Mouse (Mus musculus) ovary, postnatal 14 days (tissue): ENCODE measurements at regions not wholly inside any gene's neighbourhood (a gene's known extent, or its start where the extent isn't known, plus 50 kb on each side); places are given as distances from the start of the nearest gene placed in this dataset.
"Not testable (repeated sequence)": the region's sequence is repeated elsewhere in the genome, so short reads cannot be mapped to it uniquely, and the experiment has no call there.

ENCODE experiments used
- DNase-seq: peaks from one replicate; pipeline ENCODE4 v3.0.0; 2022; ENCODE audit warnings: low spot score

- peak; percentile 0 for DNase-seq
These were observed 142.7 kb upstream of the Gnai1 start for GRCm38 (mm10) chr5:18502831-18503230.

- no peak for DNase-seq
These were observed 134.2 kb upstream of the Gnai1 start for GRCm38 (mm10) chr5:18494305-18494704.

DNA sequence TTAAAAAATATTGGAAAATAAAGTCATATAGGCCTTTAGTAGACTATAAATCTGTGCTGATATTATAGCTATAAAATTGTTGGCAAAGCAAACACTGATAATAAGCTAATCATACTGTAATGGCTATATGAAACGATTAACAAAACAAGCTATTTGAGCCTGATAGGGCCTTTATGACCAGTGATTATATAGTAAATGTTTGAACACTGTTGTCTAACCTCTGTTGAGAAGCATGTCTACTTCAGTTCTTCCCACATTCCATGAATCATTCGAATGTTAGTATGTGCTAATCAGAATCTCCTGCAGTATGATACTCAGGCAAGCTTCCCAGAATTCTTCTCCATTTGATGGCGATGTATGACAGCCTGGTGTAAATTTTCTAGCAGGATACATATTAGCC, 129.6 kb upstream of the Gnai1 start:
- DNase-seq, result no peak

GRCm38 (mm10) chr5:18487076-18487772, 127.1 kb upstream of the Gnai1 start:
- DNase-seq, result no peak

DNA sequence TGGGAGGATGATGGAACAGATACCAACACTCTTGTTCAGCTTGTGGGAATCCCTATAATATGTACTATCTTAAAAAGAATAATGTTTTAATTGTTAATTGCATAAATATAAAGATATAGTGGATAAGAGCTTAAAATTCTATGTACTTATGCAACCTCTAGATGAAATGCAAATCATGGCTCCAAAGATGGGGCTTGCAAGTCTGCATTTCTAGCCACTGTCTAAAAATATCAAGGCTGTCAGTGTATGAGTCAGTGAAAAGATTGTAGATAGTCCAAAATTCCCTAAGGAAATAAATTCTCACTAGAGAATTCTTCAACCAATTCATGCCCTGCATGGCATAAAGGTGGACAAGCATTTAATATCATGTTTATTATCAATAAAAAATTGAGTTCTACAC, 124.2 kb upstream of the Gnai1 start:
- no peak for DNase-seq

GRCm38 (mm10) chr5:18478420-18478819, 118.3 kb upstream of the Gnai1 start:
- DNase-seq, result no peak

- DNase-seq, result no peak
These were observed 117.3 kb upstream of the Gnai1 start for GRCm38 (mm10) chr5:18477372-18478017.

DNA sequence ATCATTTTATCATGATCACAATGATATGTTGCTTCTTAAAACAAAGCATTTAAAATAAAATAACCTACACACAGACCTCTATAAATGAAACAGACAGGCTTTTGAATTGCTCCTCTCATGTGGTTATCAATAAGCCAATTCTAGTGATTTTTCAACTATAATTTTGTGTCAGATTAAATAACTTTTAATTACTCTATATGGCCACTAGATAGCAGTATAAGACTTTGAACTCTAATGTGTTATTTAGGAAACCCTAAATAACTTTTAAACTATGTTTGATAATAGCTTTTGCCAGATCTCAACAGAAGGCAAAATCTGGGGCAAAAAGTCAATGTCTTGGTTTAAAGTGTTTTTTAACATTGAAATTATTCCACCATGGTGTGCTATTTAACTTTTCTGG, 112.0 kb upstream of the Gnai1 start:
- DNase-seq, result no peak

DNA sequence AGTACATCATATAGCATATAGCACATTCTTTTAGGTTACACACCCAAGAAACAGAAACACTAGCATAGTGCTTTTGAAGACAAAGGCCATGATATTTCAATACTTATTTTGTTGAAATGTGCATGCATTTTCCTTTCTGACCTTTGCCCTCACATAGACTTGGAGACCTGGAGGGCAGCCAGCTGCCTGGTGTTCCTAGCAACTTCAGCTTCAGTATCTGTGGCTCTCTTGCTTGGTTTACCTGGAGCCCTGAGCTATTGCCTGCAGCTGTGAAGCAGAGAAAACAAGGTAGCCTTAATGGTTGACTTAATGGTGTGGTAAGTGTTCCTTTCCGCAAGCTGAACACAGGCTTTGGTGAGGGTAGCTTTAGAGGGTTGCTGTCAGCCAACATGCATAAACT, 97.6 kb upstream of the Gnai1 start:
- DNase-seq, result no peak

GRCm38 (mm10) chr5:18456196-18456595, 96.0 kb upstream of the Gnai1 start:
- DNase-seq, result no peak

GRCm38 (mm10) chr5:18452871-18453757, 93.0 kb upstream of the Gnai1 start:
- DNase-seq, result not testable (repeated sequence)

- DNase-seq, result no peak
These were observed 89.1 kb upstream of the Gnai1 start for GRCm38 (mm10) chr5:18449261-18449660.

GRCm38 (mm10) chr5:18448330-18448670, 88.1 kb upstream of the Gnai1 start:
- no peak for DNase-seq

DNA sequence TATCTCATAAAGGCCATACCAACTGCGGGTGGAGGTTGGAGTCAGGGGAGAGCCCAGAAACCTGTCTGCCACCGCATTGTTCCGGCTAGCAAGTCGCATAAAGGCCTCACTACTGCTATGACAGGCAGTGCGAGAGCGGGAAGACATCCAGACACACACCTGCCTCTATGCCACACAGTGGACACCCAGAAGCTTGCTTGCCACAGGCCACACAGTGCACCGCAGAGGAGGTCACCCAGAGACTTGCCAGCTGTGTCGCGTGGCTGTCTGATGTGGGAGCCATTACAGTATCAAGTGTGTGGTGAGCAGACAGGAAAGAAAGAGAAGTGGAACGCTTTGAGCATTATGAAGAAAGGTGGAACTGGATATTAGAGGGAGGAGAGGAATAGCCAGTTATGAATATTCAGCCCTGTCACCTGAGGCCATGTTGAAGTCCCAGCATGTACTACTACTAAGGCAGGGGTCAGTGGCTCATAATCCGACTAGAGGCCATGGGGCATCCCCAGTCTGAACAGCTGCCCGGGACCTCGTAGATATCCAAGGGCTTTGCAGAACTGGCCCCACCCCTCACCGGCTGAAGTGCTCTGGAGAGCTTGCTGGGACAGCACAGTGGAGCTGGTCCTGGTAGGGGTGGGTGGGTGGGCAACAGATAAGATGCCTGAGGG, 87.6 kb upstream of the Gnai1 start:
- no peak for DNase-seq

GRCm38 (mm10) chr5:18445969-18446368, 85.8 kb upstream of the Gnai1 start:
- DNase-seq, result peak; percentile 64

- DNase-seq, result no peak
These were observed 79.8 kb upstream of the Gnai1 start for GRCm38 (mm10) chr5:18439986-18440385.

DNA sequence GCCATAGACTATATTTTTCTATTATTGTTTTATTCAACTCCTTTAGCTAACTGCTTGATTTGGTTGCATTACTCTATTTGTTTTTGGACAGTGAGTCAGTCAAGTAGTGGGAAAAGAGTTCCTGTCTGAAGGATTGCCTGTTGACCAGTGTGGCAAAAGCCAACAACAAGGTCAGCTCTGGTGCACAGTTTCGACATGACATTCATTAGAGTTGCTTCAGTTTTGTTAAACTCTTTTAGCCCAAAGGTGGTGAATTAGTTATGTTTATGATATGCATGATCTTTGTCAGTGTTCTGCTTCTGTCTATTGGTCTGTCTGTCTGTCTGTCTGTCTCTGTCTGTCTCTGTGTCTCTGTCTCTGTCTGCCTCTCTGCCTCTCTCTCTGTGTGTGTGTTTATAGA, 79.1 kb upstream of the Gnai1 start:
- DNase-seq, result no peak

GRCm38 (mm10) chr5:18436099-18436748, 76.1 kb upstream of the Gnai1 start:
- DNase-seq, result no peak

- DNase-seq, result no peak
These were observed 74.1 kb upstream of the Gnai1 start for GRCm38 (mm10) chr5:18434245-18434644.

DNA sequence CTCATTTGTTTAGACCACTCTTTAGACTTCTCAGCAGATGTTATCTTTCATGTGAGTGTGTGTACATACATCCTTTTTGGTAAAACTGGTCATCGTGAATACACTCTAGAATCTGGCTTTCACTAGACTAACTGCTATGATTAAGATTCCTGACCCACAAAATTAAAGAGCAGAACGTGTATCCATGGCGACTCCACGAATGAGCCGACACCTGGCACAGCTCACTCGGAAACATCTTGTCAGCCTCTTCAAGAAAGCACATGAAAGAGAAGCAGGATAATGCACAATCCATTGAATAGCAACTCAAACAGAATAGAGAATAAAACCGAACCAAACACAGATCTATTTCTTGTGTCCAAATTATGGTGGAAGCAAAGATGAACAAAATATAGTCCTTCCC, 73.1 kb upstream of the Gnai1 start:
- no peak for DNase-seq

GRCm38 (mm10) chr5:18425098-18425497, 64.9 kb upstream of the Gnai1 start:
- DNase-seq, result no peak

- no peak for DNase-seq
These were observed 54.7 kb upstream of the Gnai1 start for GRCm38 (mm10) chr5:18414892-18415291.
